Mouse (Mus musculus): ENCODE results near the gene Ubr2.
A peak's percentile ranks its signal among the peaks of the same experiment; 100 is the strongest.

The Ubr2 gene

DNA sequence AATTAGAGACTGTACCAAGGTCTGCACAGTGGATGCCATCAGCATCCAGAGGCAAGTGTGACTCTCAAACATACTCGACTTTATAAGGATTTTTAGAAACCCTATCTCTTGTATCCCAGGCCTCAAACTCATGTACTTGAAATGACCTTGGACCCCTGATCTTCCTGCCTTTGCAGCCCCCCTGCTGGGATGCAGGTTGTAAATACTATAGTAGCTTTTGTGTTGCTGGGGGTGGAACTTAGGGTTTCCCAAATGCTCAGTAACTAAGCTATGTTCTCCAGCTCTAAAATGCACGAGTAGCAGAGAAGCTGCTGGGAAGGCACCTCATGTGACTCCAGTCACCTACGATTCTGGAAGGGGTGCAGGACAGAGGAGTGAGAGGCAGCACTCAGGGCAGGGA lies 83.4 kb downstream of the Ubr2 start:
- DNase-seq (ENCODE audit: low spot score in 2 of 2), result no peak

DNA sequence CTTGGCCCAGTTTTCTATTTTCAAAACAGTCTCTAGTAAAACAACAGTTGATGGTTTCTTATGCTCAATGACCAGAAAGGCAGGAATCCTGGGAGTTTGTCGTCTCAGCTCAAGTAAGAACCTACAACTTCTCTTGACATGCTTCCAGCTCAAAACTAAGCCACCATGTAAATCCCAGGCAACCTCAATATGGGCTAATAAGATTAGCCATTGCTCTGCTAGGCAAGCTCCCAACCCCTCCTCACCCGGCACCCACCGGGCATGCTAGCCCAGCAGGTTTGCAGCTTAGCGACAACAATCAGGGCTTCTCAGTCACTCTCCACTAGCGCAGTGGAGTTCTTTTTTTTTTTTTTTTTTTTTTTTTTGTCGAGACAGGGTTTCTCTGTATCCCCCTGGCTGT lies 84.2 kb downstream of the Ubr2 start:
- DNase-seq (ENCODE audit: low spot score in 2 of 2), result no peak

DNA sequence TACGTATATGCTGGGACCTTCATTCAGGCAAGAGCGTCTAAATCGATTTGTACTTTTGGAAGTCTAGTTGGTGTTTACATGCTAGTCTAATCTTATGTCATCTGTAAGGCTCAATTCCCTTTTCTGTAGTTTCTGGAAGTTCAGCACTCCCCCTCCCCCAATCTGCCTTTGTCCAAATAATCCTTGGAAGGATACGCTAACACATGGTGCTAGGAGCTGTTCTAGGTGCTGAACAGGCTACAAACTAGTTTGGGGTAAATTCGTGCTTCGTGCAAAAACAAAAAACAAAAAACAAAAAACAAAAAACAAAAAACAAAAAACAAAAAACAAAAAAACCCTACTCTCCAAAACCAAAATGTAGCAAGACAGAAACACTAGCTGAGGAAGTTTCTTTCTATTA lies 89.5 kb downstream of the Ubr2 start:
- no peak for DNase-seq (ENCODE audit: low spot score in 2 of 2)

DNA sequence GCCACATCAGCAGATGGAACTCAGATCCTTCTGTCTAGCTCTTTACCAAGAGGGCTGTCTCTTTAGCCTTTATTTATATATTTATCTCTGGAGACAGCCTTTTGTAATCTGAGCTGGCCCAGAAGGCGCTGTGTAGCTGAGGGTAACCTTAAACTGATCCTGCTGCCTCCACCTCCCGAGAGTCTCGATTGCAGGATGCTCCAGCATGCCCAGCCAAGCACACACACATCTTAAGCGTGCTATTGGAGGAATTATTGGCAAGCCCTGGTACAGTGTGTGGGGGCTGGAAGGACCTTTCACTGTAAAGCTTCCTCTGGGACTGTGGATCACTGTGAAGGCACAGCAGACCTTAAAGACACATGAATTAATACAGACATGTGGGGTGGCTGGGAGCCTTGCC lies 91.4 kb downstream of the Ubr2 start:
- DNase-seq (ENCODE audit: low spot score in 2 of 2), result no peak

DNA sequence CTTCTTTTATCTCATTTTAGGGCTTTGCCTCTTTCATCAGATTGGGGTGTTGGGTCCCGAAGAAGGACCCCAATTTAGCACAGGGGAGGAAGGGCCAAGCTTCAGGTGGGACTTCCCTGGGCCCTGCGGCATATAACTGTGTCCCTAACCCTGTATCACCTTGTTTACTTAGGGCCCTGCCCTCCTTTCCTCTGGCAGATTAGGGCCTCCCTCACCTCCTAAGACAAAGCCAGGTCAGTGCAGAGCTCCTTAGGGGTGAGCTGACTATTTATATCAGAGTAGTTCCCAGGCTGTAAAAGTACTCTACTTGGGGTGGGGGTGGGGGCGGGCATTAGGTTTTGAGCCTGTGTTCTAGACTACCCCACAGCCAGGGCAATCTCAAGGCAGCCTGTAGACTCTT lies 95.2 kb downstream of the Ubr2 start:
- no peak for DNase-seq (ENCODE audit: low spot score in 2 of 2)

DNA sequence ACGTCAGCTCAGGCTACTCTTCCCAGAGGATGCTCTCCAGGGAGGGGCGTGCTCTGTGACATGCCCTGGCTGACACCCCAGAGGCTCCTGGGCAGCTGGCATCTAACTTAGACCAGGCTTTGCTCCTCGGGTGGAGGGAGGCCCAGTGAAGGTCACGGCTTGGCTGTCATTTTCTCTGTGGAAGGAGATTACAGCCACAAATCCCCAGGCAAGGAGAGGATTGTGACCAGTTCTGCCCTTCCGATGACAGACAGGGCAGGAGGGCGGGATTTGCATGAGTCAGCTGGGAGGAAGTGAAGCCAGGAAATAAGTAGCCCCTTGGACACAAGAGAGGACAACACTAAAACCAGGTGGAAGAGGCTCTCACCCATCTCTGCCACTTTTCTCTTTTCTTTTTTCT lies 98.0 kb downstream of the Ubr2 start:
- DNase-seq (ENCODE audit: low spot score in 2 of 2), result no peak

DNA sequence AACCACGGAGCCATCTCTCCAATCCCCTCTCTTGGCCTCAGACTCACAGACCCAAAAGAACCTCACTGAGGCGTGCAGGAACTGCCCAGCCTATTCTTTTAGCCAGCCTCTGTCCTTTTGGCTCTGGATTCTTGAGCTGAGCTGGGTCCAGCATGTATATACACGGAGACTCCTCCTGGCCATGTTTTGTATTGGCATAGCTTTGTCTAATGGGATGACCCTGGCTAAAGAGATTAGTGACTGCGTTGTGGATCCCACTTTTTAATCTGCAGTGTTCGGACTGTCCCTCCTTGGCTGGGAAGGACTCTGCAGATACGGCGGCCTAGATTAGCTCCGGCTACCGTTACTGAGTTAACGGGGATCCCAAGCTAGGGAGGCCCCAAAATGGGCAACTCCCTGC lies 100.2 kb downstream of the Ubr2 start, which contains the start of gene Prph2:
Prph2 (plus strand) TSS at position 274 of the 400 bp plus-strand sequence.
- DNase-seq (ENCODE audit: low spot score in 2 of 2), result no peak

DNA sequence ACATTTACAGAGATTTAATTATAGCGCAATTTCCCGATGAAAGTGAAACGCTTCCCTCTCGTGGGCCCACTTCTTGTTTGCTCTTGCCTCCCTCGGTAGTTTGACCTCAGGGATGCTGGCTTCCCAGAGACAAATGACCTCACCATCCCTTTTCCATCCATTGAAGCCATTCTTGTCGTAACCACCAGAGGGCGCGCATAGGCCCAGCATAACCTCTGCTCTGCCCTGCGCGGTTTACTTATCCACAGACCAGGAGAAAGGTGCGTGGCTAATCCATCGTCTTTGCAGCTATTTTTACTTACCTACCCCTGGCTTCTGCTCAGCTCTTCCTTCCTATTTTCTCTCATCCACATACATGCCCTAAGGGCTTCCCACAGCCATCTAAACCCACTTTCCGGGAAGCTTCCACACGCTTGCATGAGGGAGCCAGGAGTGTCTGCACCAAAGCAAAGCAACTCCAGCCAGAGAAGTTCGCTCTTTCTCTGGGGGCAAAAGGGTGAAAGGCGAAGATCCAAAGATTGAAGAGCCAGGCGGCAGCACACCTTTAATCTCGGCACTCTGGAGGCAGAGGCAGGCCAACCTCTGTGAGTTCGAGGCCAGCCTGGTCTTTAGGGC lies 106.4 kb downstream of the Ubr2 start:
- DNase-seq (ENCODE audit: low spot score in 2 of 2), result peak; percentile 32 to 64

DNA sequence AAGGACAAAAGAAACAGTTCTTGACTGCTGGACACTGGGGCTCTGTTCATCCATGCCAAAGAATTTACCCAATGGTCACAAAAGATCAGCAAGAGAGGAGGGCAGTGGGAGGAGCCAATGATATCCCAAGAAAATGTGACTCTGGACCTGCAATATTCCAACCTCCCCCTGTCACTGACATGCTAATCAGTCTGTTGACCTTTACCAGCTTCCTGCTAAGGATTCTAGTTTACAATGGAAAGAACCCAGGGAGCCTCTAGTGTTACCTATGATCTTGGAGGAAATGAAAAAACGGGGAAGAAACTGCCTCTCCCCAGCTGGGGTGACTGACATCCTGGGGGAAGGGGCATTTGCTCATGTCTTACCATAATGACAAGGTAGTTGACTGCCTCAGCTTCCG lies 109.4 kb downstream of the Ubr2 start:
- DNase-seq (ENCODE audit: low spot score in 2 of 2), result no peak

DNA sequence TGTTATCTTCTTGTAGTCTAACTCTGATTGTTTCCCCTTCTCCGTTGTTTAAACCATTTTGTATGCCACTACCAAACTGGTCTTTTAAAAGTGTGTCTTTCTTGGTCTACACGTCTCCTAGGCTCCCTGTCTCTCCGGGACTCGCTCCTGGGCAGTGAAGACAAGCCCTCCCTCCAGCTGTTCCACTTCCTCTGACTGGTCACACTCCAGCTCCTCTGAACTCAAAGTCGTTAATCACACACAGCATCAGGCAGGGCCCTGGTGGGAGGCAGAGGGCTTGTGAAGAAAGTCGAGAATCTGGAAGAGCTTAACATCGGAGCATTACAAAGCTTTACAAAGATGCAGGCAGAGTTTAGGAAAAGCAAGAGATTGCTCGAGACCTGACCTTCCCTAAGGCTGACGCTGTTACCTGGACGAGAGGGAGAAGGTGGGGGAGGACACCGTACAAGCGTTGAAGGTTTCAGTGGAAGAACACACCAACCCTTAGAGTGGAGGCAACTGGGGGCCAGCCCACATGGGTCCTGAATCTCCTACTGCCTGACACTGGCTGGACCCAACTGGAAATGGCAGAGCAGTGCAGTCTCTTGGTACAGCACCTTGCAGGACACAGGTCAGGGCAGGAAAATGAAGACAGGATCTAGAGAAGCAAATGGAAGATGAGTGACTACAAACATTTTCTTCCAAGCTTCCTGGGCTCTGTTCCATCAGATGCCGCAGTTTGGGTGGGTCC lies 113.0 kb downstream of the Ubr2 start:
- no peak for DNase-seq (ENCODE audit: low spot score in 2 of 2)

DNA sequence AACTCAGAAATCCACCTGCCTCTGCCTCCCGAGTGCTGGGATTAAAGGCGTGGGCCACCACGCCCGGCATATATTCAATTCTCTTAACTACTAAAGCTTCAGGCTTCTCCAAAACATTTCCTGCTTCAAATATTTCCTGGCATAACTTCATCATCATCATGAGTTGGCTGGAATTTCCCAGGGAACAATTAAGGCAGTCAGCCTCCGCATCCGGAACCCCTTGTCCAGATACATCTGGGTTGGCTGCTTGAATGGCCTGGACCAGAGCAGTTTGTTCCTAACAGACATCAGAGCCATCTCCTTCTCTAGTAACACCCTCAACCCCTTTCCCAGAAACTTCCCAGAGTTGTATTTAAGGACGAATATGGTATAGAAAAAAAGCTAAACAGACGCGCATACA lies 114.9 kb downstream of the Ubr2 start:
- DNase-seq (ENCODE audit: low spot score in 2 of 2), result no peak

DNA sequence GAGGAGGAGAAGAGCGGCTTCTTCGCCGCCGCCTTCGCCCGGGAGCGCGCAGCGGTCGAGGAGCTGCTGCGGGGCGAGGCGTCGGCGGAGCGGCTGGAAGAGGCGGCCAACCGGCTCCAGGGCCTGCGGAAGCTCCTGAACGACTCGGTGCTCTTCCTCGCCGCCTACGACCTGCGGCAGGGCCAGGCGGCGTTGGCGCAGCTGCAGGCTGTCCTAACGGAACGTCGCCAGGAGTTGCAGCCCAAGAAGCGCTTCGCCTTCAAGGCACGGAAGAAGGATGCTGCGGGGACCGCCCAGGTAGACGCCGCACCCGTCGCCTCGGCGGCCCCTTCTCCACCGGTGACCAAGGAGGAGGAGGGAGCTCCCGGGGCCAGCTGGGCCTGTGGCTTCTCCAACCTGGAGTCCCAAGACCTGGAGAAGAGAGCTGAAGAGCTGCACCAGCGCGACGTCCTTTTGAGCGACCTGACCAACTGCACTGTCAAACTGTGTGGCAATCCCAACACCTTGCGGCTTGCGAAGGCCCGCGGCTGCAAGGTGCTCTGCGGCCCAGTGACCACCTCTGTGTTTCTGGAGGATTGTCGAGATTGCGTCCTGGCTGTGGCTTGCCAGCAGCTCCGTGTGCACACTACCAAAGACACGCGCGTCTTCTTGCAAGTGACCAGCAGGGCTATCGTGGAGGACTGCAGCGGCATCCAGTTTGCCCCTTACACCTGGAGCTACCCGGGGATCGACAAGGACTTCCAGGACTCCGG lies 119.3 kb downstream of the Ubr2 start:
- DNase-seq (ENCODE audit: low spot score in 2 of 2), result peak in 1 of 2 experiments; percentile 39

DNA sequence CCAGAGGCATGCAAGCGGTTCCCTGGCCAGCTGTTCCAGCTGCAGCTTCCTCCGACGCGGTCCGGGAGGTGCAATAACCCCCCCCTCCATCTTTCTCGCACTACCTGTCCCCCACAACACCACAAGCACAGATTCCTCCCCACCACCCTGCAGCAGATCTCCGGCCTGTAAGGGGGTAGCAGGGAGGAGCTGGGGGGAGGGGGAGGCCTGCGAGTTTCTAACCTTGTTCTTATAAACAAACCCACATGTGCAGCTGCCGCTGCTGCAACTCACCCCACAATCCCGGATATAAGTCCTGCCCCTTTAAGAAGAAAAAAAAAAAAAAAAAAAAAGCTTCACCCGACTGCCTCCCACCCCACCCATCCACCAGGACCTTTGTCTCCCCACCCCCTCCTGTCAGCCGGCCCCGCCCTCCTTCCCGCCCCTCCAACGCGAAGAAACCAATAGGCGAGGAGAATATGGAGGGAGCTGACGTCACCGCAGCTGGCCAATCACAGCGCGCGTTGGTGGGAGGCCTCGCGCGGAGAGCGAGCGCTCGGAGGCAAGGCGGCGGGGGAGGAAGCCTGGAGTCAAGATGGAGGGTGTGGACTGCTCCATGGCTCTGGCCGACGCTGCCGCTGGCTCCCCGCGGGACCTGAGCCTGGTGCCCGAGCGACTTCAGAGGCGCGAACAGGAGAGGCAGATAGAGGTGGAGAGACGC lies 120.1 kb downstream of the Ubr2 start, which contains the start of gene Tbcc:
Tbcc (plus strand) TSS at position 569 of the 700 bp plus-strand sequence.
- DNase-seq (ENCODE audit: low spot score in 2 of 2), result peak; percentile 92 to 95

DNA sequence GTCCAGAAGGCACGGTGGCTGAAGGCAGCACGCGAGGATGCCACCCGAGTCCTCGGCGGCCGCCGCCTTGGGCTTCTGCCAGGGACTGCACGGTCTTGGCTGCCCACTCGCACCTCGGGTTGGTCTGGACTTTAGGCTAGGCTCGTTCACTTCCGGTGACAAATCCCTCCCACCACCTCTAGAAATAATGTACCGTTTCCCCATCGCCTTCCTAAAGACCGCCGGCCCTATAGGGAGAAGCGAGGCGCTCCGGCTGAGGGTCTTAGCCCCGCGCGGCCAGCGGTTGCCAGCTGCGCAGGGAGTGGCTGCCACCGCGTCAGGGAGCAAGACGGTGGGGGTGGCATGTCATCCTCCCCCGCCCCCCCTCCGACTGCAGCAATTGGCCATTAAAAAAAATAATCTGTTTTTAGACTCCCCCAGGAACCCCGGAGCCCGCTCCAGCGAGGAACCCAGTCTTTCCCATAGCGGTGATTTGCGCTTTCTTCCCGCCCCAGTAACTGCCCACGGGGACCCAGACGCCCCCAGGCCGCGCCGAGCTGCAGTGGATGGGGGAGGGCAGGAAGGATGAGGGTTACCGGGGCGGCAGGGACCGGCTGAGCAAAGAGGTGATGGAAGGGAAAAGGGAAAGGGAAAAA lies 120.8 kb downstream of the Ubr2 start:
- DNase-seq (ENCODE audit: low spot score in 2 of 2), result peak; percentile 26 to 46

DNA sequence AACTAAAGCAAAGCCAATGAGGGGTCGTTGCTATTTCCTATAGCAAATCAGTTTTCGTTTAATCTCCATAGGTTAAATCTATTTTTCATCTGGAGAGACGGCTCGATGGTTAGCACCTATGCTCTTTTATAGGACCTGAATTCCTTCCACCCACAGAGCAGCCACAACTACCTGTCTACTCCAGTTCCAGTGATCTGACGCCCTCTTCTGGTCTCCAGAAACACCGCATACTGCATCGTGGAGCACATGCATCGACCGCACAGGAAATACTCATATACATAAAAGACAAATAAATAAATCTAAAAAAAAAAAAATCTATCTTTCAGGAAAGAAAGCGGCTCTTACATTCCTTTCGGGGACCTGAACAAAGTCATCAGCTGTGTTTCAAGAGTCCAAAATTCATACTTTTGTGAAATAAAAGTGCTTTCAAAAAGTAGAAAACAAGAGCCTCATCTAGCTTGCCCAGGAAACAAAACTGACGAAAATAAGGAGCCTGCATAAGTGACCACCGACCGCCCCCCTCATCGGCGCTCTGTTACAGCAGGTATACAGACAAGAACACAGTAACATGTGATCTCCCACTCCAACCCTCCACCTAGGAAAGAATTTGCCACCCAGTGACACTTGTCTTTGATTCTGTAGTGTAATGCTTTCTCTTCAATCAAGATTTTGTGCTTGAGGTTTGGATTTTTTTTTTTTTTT lies 121.7 kb downstream of the Ubr2 start:
- peak in 1 of 2 experiments; percentile 36 for DNase-seq (ENCODE audit: low spot score in 2 of 2)

DNA sequence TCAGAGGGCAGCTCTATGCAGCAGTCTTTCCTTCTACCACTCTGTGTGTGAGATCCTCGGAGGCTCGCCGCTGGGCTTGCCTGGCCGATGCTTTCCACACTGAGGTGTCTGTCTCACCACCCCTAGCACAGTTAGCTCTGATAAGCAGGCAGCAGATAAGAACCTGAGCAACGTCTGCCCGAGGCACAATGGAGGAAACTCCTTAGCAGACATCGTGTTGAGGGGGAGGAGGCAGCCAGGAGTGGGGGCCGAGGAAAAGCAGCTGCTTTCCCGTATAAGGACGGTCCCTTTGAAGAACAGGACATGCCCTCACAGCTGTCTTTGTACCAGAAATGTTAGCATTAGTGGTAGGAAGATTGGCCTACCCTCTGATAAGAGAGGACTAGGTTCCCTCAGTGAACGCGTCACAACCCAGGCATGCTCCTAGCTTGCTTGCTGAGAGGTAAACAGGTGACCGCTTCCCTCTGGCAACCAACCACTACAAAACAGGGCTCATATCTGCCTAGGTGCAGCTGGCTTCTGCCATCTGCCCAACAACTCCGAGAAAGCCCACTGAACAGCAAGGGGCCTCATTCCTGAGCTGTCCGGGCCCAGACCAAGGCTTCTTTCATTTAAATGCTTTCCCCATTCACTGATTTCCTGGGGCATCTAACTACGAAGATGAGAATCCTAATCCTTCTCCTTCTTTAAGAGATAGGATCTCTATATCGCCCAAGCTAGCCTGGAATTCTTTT lies 124.3 kb downstream of the Ubr2 start:
- no peak for DNase-seq (ENCODE audit: low spot score in 2 of 2)

DNA sequence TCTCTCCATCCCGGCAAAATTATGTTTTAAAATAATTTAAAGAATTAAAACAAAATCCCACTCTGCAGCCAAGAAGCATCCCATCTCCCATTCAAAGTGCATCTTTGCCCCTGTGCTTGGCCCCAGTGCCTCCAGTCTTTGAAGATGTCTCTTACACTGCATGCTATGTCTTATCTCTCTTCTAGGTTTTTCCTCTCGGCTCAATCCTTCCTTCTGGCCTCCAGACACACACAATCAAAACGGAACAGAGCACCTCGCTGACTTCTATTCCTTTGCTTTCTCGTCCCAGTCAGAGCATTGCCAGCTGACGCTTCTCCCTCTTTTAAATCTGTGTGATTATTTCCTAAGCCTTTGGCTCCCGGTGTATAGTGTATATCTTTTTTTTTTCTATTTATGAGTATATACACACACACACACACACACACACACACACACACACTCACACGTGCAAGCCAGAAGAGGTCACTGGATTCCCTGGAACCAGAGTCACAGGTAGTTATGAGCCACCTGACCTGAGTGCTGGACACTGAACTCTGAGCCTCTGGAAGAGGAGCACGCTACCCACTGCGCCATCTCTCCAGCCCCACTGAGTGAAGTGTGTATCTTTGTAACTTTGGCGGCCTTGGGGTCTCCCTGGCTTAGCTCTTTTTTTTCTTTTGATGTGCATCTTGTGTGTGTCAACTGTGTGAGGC lies 125.0 kb downstream of the Ubr2 start:
- no peak for DNase-seq (ENCODE audit: low spot score in 2 of 2)

DNA sequence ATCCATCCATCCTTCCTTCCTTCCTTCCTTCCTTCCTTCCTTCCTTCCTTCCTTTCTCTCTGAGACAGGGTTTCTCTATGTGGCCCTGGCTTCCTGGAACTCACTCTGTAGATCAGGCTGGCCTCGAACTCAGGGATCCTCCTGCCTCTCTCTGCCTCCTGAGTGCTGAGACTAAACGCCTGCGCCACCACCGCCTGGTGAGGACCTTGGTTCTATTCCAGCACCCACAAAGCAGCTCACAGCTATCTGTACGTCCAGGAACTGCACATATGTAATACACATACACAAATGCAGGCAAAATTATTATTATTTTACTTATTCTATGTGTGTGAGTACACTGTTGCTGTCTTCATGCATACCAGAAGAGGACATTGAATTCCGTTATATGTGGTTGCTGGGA lies 125.6 kb downstream of the Ubr2 start:
- DNase-seq (ENCODE audit: low spot score in 2 of 2), result no peak

DNA sequence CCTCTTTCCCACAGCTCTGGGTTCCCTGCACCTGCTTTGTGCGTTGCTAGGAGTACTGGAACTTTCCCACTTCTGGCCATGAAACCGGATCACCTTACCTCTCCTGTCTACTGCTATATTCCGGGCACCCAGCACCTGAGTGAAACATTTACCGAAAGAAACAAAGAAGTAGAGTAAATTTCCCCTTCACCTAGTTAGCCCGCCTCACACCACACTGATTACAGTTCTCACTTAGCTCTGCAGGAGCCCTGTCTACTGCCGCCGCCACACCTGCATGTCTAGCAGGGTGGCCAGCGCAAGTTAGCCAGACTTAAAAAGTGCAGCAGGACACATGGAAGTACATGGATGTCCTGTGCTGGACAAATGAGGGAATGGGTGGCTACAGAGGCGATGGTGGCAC lies 127.2 kb downstream of the Ubr2 start:
- DNase-seq (ENCODE audit: low spot score in 2 of 2), result no peak

DNA sequence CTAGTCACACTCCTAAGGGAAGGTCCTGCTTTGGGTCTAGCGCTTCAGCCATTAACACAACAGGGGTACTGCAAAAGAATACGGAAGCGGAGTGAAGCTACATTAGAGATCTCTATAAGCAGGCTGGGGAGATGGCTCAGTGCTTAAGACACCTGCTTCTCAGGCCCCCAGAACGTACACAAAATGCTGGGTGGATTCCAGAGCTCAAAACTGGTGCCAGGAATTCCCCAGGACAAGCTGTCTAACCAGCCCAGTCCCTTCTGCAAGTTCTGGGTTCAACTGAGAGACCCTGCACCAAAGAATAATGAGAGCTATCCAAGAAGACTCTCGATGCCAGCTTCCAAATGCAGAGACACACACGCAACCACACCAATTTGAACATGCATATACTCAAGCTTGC lies 128.6 kb downstream of the Ubr2 start:
- DNase-seq (ENCODE audit: low spot score in 2 of 2), result no peak
